Mouse (Mus musculus) heart, adult 2 months (tissue): Measurements from ENCODE around the gene Tmem33. TPM values are rescaled to one million over a fixed set of nuclear protein-coding genes. Genes with fewer than 3 reads are reported as not detected.
A peak's percentile ranks its signal among the peaks of the same experiment; 100 is the strongest.

ENCODE experiments used
- DNase-seq, 2 experiments: peaks; one replicate each; pipeline ENCODE4 v3.0.0; 2021
- H3K27ac ChIP-seq: fragments of 200-600 bp; 2 replicates; pipeline ENCODE4 v1.8.1; 2022
- H3K27me3 ChIP-seq: fragments of 200-500 bp; 2 replicates; pipeline ENCODE4 v1.6.1; 2012; ENCODE audit warnings: mild to moderate bottlenecking, low read length, inconsistent platforms, mixed read lengths; ENCODE audit not compliant: control insufficient read depth, insufficient read depth
- H3K36me3 ChIP-seq: fragments of 200-500 bp; 2 replicates; pipeline ENCODE4 v1.6.1; 2012; ENCODE audit warnings: low read length, inconsistent platforms; ENCODE audit not compliant: control insufficient read depth, insufficient read depth
- H3K4me1 ChIP-seq: fragments of 200-500 bp; 2 replicates; pipeline ENCODE4 v1.6.1; 2011; ENCODE audit warnings: low read length; ENCODE audit not compliant: control insufficient read depth, insufficient read depth
- H3K4me3 ChIP-seq: fragments of 200-600 bp; 2 replicates; pipeline ENCODE4 v1.8.1; 2022
- H3K79me2 ChIP-seq: fragments of 200-500 bp; replicated peaks from 2 replicates; pipeline ENCODE4 v1.6.1; 2012; ENCODE audit warnings: mild to moderate bottlenecking, inconsistent platforms, low read length, moderate library complexity, mixed read lengths; ENCODE audit not compliant: control insufficient read depth, insufficient read depth
- H3K9ac ChIP-seq: fragments of 200-500 bp; 2 replicates; pipeline ENCODE4 v1.6.1; 2012; ENCODE audit warnings: low read depth, mild to moderate bottlenecking, control low read depth, inconsistent platforms, low read length, mixed read lengths
- CTCF ChIP-seq: fragments of 200-600 bp; IDR thresholded peaks from 2 replicates; pipeline ENCODE4 v1.8.1; 2022; ENCODE audit warnings: antibody characterized with exemption, mild to moderate bottlenecking, moderate library complexity
- EP300 ChIP-seq: fragments of 200-500 bp; IDR thresholded peaks from 2 replicates; pipeline ENCODE4 v1.6.1; 2011; ENCODE audit warnings: low read depth, low read length, control low read depth; ENCODE audit not compliant: insufficient read depth
- POLR2A ChIP-seq: fragments of 200-500 bp; IDR thresholded peaks from 2 replicates; pipeline ENCODE4 v1.6.1; 2011; ENCODE audit warnings: mild to moderate bottlenecking, low read depth, low read length, control low read depth; ENCODE audit not compliant: insufficient read depth
- WGBS: fragments of 180-500 bp; shearing (Covaris S2); methylation state at CpG from one replicate; pipeline ENCODE4 v1.1.7; 2018; 5-methylcytosine and 5-hydroxymethylcytosine counted together
- intact Hi-C: fragments of 180-260 bp; cut with DNase I; formaldehyde crosslinking; loops from one replicate; pipeline ENCODE4 v1.15.1; 2025
- polyA plus RNA-seq: library from polyadenylated mRNA; depleted of rRNA; stranded (reverse); fragments of >200 nt; gene quantifications from 2 replicates; pipeline ENCODE4 v1.2.3, GENCODE M21; 2012
- total RNA-seq, 2 experiments: library from RNA; stranded (reverse); gene quantifications; 2 replicates each; pipeline ENCODE4 v1.2.3; 2021

The Tmem33 gene
- total and polyA plus RNA-seq, 3 experiments = 54.9 to 59.3 (median 55.9) TPM

- Histone ChIP-seq H3K9ac (no peak overlapping the region), H3K27ac (no peak overlapping the region), H3K79me2 (no peaks in the 10 kb centered on the region), H3K27me3 (no peaks in the 10 kb centered on the region), H3K4me3 (no peak overlapping the region), H3K36me3 (no peaks in the 10 kb centered on the region), H3K4me1 (no peaks in the 10 kb centered on the region; the same call in 1 of the 2 replicates)
- whole genome bisulfite sequencing = 62% methylated on average over 8 of the region's 8 CpGs
- intact Hi-C loops = no loop called here
- no peak for DNase-seq
- TF ChIP-seq EP300 (no peak), POLR2A (no peak), CTCF (no peak)
Observed at GRCm38 (mm10) chr5:67301722-67302331, 41.5 kb downstream of the Tmem33 start.

- peaks cover 1% of the 10 kb centered on the region; the same call in 1 of the 2 replicates for H3K4me1 ChIP-seq
- H3K9ac ChIP-seq = no peak overlapping the region
- 50% methylated on average over 1 of the region's 1 CpGs for WGBS
- H3K27ac ChIP-seq = no peak overlapping the region
- DNase-seq = no peak
- intact Hi-C loops = no loop called here
- no peaks in the 10 kb centered on the region for H3K27me3 ChIP-seq
- H3K36me3 ChIP-seq = peaks cover 7% of the 10 kb centered on the region
- no peak for TF ChIP-seq POLR2A
- TF ChIP-seq CTCF = no peak
- TF ChIP-seq EP300 = no peak
- peaks cover 5% of the 10 kb centered on the region for H3K79me2 ChIP-seq
- no peak overlapping the region for H3K4me3 ChIP-seq
Observed at GRCm38 (mm10) chr5:67303816-67304215, 43.5 kb downstream of the Tmem33 start.

- DNase-seq = peak; percentile 93 to 96
- Histone ChIP-seq H3K27me3 (no peaks in the 10 kb centered on the region), H3K9ac (peak within 1 kb of the TSS; percentile 95), H3K4me1 (peaks cover 1% of the 10 kb centered on the region; the same call in 1 of the 2 replicates), H3K4me3 (peak within 1 kb of the TSS; percentile 85), H3K27ac (peak within 1 kb of the TSS; percentile 93), H3K79me2 (peaks cover 7% of the 10 kb centered on the region), H3K36me3 (peaks cover 11% of the 10 kb centered on the region)
- intact Hi-C loops = loop anchor here (2.0 kb wide), 1 partner anchor 46 kb away; the partner anchor contains the start of gene Tmem33
- 1% methylated on average over 83 of the region's 83 CpGs for WGBS
- TF ChIP-seq POLR2A (peak; percentile 95), CTCF (peak; percentile 51), EP300 (peak; percentile 63; the same call in 1 of the 2 replicates)
Observed at GRCm38 (mm10) chr5:67306698-67307521, 46.5 kb downstream of the Tmem33 start, which contains the start of gene Slc30a9. Slc30a9 (plus strand) TSS chr5:67306955.

GRCm38 (mm10) chr5:67307659-67308222 is 47.4 kb downstream of the Tmem33 start:
- peak overlapping the region; percentile 85 for H3K4me3 ChIP-seq
- peak overlapping the region; percentile 95 for H3K9ac ChIP-seq
- H3K79me2 ChIP-seq = peaks cover 7% of the 10 kb centered on the region
- peak overlapping the region; percentile 93 for H3K27ac ChIP-seq
- peaks cover 11% of the 10 kb centered on the region for H3K36me3 ChIP-seq
- intact Hi-C loops = loop anchor here (2.0 kb wide), 1 partner anchor 47 kb away; the partner anchor contains the start of gene Tmem33
- DNase-seq = no peak
- H3K27me3 ChIP-seq = no peaks in the 10 kb centered on the region
- WGBS = 18% methylated on average over 13 of the region's 13 CpGs
- no peak for TF ChIP-seq POLR2A
- TF ChIP-seq CTCF = no peak
- no peak for TF ChIP-seq EP300
- H3K4me1 ChIP-seq = peaks cover 1% of the 10 kb centered on the region; the same call in 1 of the 2 replicates

GRCm38 (mm10) chr5:67311811-67312521 is 51.6 kb downstream of the Tmem33 start:
- peaks cover 11% of the 10 kb centered on the region for H3K36me3 ChIP-seq
- H3K27ac ChIP-seq = no peak overlapping the region
- H3K4me3 ChIP-seq = no peak overlapping the region
- 0 out of 2 replicates have a peak, but pooled peaks have one; percentile 21 for TF ChIP-seq CTCF
- TF ChIP-seq EP300 = no peak
- peaks cover 6% of the 10 kb centered on the region for H3K79me2 ChIP-seq
- peaks cover 1% of the 10 kb centered on the region; the same call in 1 of the 2 replicates for H3K4me1 ChIP-seq
- intact Hi-C loops = no loop called here
- no peak for DNase-seq
- H3K9ac ChIP-seq = no peak overlapping the region
- WGBS = 54% methylated on average over 3 of the region's 3 CpGs
- H3K27me3 ChIP-seq = no peaks in the 10 kb centered on the region
